Mouse (Mus musculus): ENCODE measurements around the gene Tmem45a.

The Tmem45a gene

GRCm38 (mm10) chr16:56795481-56796139 is 90.4 kb downstream of the Tmem45a start, which contains the start of gene Adgrg7:
Gene Adgrg7 (minus strand): TSS chr16:56795855.
- DNase-seq (ENCODE audit: low spot score in 2 of 2) = no peak

- DNase-seq (ENCODE audit: low spot score in 2 of 2) = no peak
Measured at GRCm38 (mm10) chr16:56794383-56795144, 91.4 kb downstream of the Tmem45a start.

GRCm38 (mm10) chr16:56793778-56794177 is 92.2 kb downstream of the Tmem45a start:
- no peak for DNase-seq (ENCODE audit: low spot score in 2 of 2)

- no peak for DNase-seq (ENCODE audit: low spot score in 2 of 2)
Measured at GRCm38 (mm10) chr16:56785943-56786342, 100.0 kb downstream of the Tmem45a start.

GRCm38 (mm10) chr16:56771163-56772105 is 114.5 kb downstream of the Tmem45a start:
- DNase-seq (ENCODE audit: low spot score in 2 of 2) = peak; percentile 4 to 7
